Mouse (Mus musculus) adrenal gland, adult 8-10 months (tissue): ENCODE data around the gene Uba2. TPM values are rescaled to one million over a fixed set of nuclear protein-coding genes. Genes with fewer than 3 reads are reported as not detected.

ENCODE experiments used
- total RNA-seq, 4 experiments: library from RNA; stranded (reverse); gene quantifications; 2 replicates each; pipeline ENCODE4 v1.2.4; 2022

Uba2 gene
- total RNA-seq, 4 experiments from 2014 or later, result 64.3 to 77.2 (median 72.4) TPM

Other genes starting within 250 kb of the Uba2 start
- gene Scgb2b26, start 224.6 kb downstream of the Uba2 start, total RNA-seq, result not detected
- gene Scgb2b27, start 155.7 kb downstream of the Uba2 start, total RNA-seq, result not detected
- gene Scgb1b27, start 148.1 kb downstream of the Uba2 start, total RNA-seq, result not detected
- not detected for gene Scgb1b30, start 74.2 kb downstream of the Uba2 start, total RNA-seq
- gene Wtip, start 36.3 kb downstream of the Uba2 start, total RNA-seq, result 10 to 100 TPM; 20.0 to 34.4 (median 27.8) TPM
- 10 to 100 TPM; 25.7 to 30.3 (median 27.0) TPM for gene Pdcd2l, start 27.1 kb upstream of the Uba2 start, total RNA-seq
- 100 to 1,000 TPM; 226 to 338 (median 277) TPM for gene Gpi1, start 60.7 kb upstream of the Uba2 start, total RNA-seq
- gene Gm6096, start 81.4 kb upstream of the Uba2 start, total RNA-seq, result not detected
- 10 to 100 TPM; 48.5 to 74.7 (median 62.8) TPM for gene 4931406P16Rik, start 144.0 kb upstream of the Uba2 start, total RNA-seq
- gene Lsm14a, start 223.7 kb upstream of the Uba2 start, total RNA-seq, result 100 to 1,000 TPM; 109 to 126 (median 119) TPM